Mouse (Mus musculus): ENCODE data around the gene Plekho2. TPM values are rescaled to one million over a fixed set of nuclear protein-coding genes. Genes with fewer than 3 reads are reported as not detected.

Plekho2 gene
- polyA plus RNA-seq, 1 experiment from 2014 or later, result 7.6 TPM

GRCm38 (mm10) chr9:65535191-65535722 lies 44.6 kb downstream of the Plekho2 start:
- 82% methylated on average over 3 of the region's 3 CpGs for WGBS
- no peaks in the 10 kb centered on the region for H3K9me3 ChIP-seq
- H3K4me2 ChIP-seq, result no peak overlapping the region
- no peak overlapping the region for H3K9ac ChIP-seq
- no peaks in the 10 kb centered on the region for H3K36me3 ChIP-seq
- H3K4me1 ChIP-seq (replicated peaks), result no peaks in the 10 kb centered on the region
- H3K27me3 ChIP-seq, result no peaks in the 10 kb centered on the region
- H3K27ac ChIP-seq, result no peak overlapping the region
- ATAC-seq (ENCODE audit: low FRiP score), result no peak
- H3K4me3 ChIP-seq, result no peak overlapping the region

- no peaks in the 10 kb centered on the region for H3K4me1 ChIP-seq (replicated peaks)
Measured at GRCm38 (mm10) chr9:65534111-65534510, 45.7 kb downstream of the Plekho2 start.

GRCm38 (mm10) chr9:65532986-65533385 lies 46.9 kb downstream of the Plekho2 start:
- Histone ChIP-seq H3K4me1 (replicated peaks) (no peaks in the 10 kb centered on the region), H3K4me3 (no peak overlapping the region), H3K9me3 (no peaks in the 10 kb centered on the region), H3K36me3 (no peaks in the 10 kb centered on the region), H3K9ac (no peak overlapping the region), H3K27ac (no peak overlapping the region), H3K4me2 (no peak overlapping the region), H3K27me3 (no peaks in the 10 kb centered on the region)
- ATAC-seq (ENCODE audit: low FRiP score), result no peak
- 83% methylated on average over 8 of the region's 8 CpGs for WGBS

More at GRCm38 (mm10) chr9:65534111-65534510, 45.7 kb downstream of the Plekho2 start:
- Histone ChIP-seq H3K4me3 (no peak overlapping the region), H3K9me3 (no peaks in the 10 kb centered on the region), H3K4me2 (no peak overlapping the region), H3K27ac (no peak overlapping the region), H3K9ac (no peak overlapping the region), H3K27me3 (no peaks in the 10 kb centered on the region), H3K36me3 (no peaks in the 10 kb centered on the region)
- 78% methylated on average over 3 of the region's 3 CpGs for WGBS
- ATAC-seq (ENCODE audit: low FRiP score), result no peak

- WGBS, result 89% methylated on average over 5 of the region's 5 CpGs
- Histone ChIP-seq H3K4me2 (no peak overlapping the region), H3K4me3 (no peak overlapping the region), H3K27ac (no peak overlapping the region), H3K4me1 (replicated peaks) (no peaks in the 10 kb centered on the region), H3K36me3 (no peaks in the 10 kb centered on the region), H3K9ac (no peak overlapping the region), H3K9me3 (no peaks in the 10 kb centered on the region), H3K27me3 (no peaks in the 10 kb centered on the region)
- no peak for ATAC-seq (ENCODE audit: low FRiP score)
Measured at GRCm38 (mm10) chr9:65531283-65531682, 48.6 kb downstream of the Plekho2 start.

- Histone ChIP-seq H3K27ac (no peak overlapping the region), H3K4me2 (no peak overlapping the region), H3K4me1 (replicated peaks) (no peaks in the 10 kb centered on the region), H3K9ac (no peak overlapping the region), H3K9me3 (no peaks in the 10 kb centered on the region), H3K36me3 (no peaks in the 10 kb centered on the region), H3K4me3 (no peak overlapping the region), H3K27me3 (no peaks in the 10 kb centered on the region)
- WGBS, result 61% methylated on average over 8 of the region's 8 CpGs
- ATAC-seq (ENCODE audit: low FRiP score), result no peak
Measured at GRCm38 (mm10) chr9:65529659-65530058, 50.2 kb downstream of the Plekho2 start.

GRCm38 (mm10) chr9:65528417-65529038 lies 51.3 kb downstream of the Plekho2 start:
- 83% methylated on average over 6 of the region's 6 CpGs for WGBS

GRCm38 (mm10) chr9:65525445-65526195 lies 54.2 kb downstream of the Plekho2 start:
- Histone ChIP-seq H3K4me2 (no peak overlapping the region), H3K4me1 (replicated peaks) (peaks cover 11% of the 10 kb centered on the region; the same call in 1 of the 2 replicates), H3K9me3 (no peaks in the 10 kb centered on the region), H3K4me3 (no peak overlapping the region), H3K9ac (no peak overlapping the region), H3K27me3 (no peaks in the 10 kb centered on the region), H3K27ac (no peak overlapping the region), H3K36me3 (no peaks in the 10 kb centered on the region)
- no peak for ATAC-seq (ENCODE audit: low FRiP score)
- 82% methylated on average over 10 of the region's 10 CpGs for WGBS

More at GRCm38 (mm10) chr9:65528417-65529038, 51.3 kb downstream of the Plekho2 start:
- Histone ChIP-seq H3K9me3 (no peaks in the 10 kb centered on the region), H3K27me3 (no peaks in the 10 kb centered on the region), H3K4me1 (replicated peaks) (peaks cover 3% of the 10 kb centered on the region; the same call in 1 of the 2 replicates), H3K27ac (no peak overlapping the region), H3K4me2 (no peak overlapping the region), H3K36me3 (no peaks in the 10 kb centered on the region), H3K9ac (peak overlapping the region; percentile 49; the same call in 1 of the 2 replicates), H3K4me3 (no peak overlapping the region)
- ATAC-seq (ENCODE audit: low FRiP score), result no peak

- no peak overlapping the region for H3K27ac ChIP-seq
- H3K4me2 ChIP-seq, result peak overlapping the region; percentile 29; the same call in 1 of the 2 replicates
- no peak overlapping the region for H3K9ac ChIP-seq
- no peak overlapping the region for H3K4me3 ChIP-seq
- H3K36me3 ChIP-seq, result no peaks in the 10 kb centered on the region
- no peaks in the 10 kb centered on the region for H3K9me3 ChIP-seq
- ATAC-seq (ENCODE audit: low FRiP score), result peak; percentile 59; the same call in 1 of the 2 replicates
- peaks cover 24% of the 10 kb centered on the region for H3K4me1 ChIP-seq (replicated peaks)
- 24% methylated on average over 14 of the region's 14 CpGs for WGBS
- H3K27me3 ChIP-seq, result no peaks in the 10 kb centered on the region
Measured at GRCm38 (mm10) chr9:65523611-65524364, 56.1 kb downstream of the Plekho2 start.

GRCm38 (mm10) chr9:65520505-65520876 lies 59.3 kb downstream of the Plekho2 start:
- ATAC-seq (ENCODE audit: low FRiP score), result peak; percentile 68
- peak overlapping the region; percentile 79 for H3K27ac ChIP-seq

GRCm38 (mm10) chr9:65519807-65520504 lies 59.9 kb downstream of the Plekho2 start, which contains the start of gene Ankdd1a:
TSS of gene Ankdd1a (minus strand) at chr9:65520193.
- Histone ChIP-seq H3K36me3 (no peaks in the 10 kb centered on the region), H3K4me2 (peak within 1 kb of the TSS; percentile 65), H3K4me3 (peak within 1 kb of the TSS; percentile 39), H3K27me3 (no peaks in the 10 kb centered on the region), H3K9me3 (no peaks in the 10 kb centered on the region), H3K4me1 (replicated peaks) (peaks cover 26% of the 10 kb centered on the region), H3K27ac (peak within 1 kb of the TSS; percentile 79), H3K9ac (peak within 1 kb of the TSS; percentile 68)
- WGBS, result 8% methylated on average over 25 of the region's 25 CpGs
- ATAC-seq (ENCODE audit: low FRiP score), result peak; percentile 88

More at GRCm38 (mm10) chr9:65520505-65520876, 59.3 kb downstream of the Plekho2 start:
- WGBS, result 17% methylated on average over 11 of the region's 11 CpGs
- Histone ChIP-seq H3K36me3 (no peaks in the 10 kb centered on the region), H3K9ac (peak overlapping the region; percentile 68), H3K4me3 (peak overlapping the region; percentile 39), H3K4me2 (peak overlapping the region; percentile 65), H3K4me1 (replicated peaks) (peaks cover 24% of the 10 kb centered on the region), H3K9me3 (no peaks in the 10 kb centered on the region), H3K27me3 (no peaks in the 10 kb centered on the region)

GRCm38 (mm10) chr9:65514851-65515261 lies 65.0 kb downstream of the Plekho2 start:
- H3K4me1 ChIP-seq (replicated peaks), result peaks cover 12% of the 10 kb centered on the region
- WGBS, result 55% methylated on average over 3 of the region's 3 CpGs
- H3K36me3 ChIP-seq, result no peaks in the 10 kb centered on the region
- no peak overlapping the region for H3K9ac ChIP-seq
- H3K27ac ChIP-seq, result no peak overlapping the region
- H3K4me3 ChIP-seq, result no peak overlapping the region
- H3K4me2 ChIP-seq, result no peak overlapping the region
- H3K9me3 ChIP-seq, result no peaks in the 10 kb centered on the region
- ATAC-seq (ENCODE audit: low FRiP score), result no peak
- no peaks in the 10 kb centered on the region for H3K27me3 ChIP-seq
